Mouse (Mus musculus): ENCODE measurements around the gene Psd. TPM values are rescaled to one million over a fixed set of nuclear protein-coding genes. Genes with fewer than 3 reads are reported as not detected.

Gene Psd
- polyA plus RNA-seq, 1 experiment from 2014 or later, result 5.0 TPM

DNA sequence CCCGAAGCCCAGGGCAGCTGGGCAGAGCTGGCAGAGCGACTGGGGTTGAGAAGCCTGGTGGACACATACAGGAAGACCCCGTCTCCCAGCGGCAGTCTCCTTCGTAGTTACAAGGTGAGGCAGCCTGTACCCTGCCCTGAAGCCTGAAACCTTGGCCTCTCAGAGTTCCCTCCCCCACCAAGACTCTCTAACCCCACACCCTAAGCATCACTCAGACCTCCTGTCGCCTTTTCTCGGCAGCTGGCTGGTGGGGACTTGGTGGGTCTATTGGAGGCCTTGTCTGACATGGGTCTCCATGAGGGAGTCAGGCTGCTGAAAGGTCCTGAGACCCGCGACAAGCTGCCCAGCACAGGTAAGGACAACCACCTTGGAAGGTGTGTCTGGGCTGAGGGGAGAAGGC is 15.6 kb downstream of the Psd start:
- H3K27ac ChIP-seq (replicated peaks), result no peak overlapping the region
- H3K4me3 ChIP-seq (replicated peaks), result no peak overlapping the region
- H3K9ac ChIP-seq, result no peak overlapping the region
- H3K4me2 ChIP-seq, result no peak overlapping the region
- WGBS (ENCODE audit: insufficient replicate concordance), result 90% methylated on average over 9 of the region's 9 CpGs
- ATAC-seq (ENCODE audit: insufficient read depth), result no peak
- H3K27me3 ChIP-seq, result peaks cover 59% of the 10 kb centered on the region
- no peaks in the 10 kb centered on the region for H3K9me3 ChIP-seq (replicated peaks)
- H3K4me1 ChIP-seq (replicated peaks), result peaks cover 64% of the 10 kb centered on the region
- peaks cover 22% of the 10 kb centered on the region for H3K36me3 ChIP-seq (replicated peaks)

DNA sequence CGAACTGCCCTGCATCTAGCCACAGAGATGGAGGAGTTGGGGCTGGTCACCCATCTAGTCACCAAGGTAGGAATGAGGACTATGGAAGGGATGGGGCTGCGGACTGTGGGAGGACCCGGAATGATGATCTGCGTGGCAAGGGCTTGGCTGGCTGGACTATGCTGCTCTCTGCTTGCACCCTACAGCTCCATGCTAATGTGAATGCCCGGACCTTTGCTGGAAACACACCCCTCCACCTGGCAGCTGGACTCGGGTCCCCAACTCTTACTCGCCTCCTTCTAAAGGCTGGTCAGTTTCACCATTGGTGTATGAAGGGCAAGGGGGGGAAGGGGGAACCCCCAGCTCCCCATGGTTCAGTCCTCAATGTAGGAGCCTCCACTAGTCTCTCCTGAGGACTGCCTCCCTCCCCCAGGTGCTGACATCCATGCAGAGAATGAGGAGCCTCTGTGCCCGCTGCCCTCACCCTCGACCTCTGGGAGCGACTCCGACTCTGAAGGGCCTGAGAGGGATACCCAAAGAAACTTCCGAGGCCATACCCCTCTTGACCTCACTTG is 16.6 kb downstream of the Psd start:
- 86% methylated on average over 12 of the region's 12 CpGs for WGBS (ENCODE audit: insufficient replicate concordance)
- no peak overlapping the region for H3K4me3 ChIP-seq (replicated peaks)
- no peak for ATAC-seq (ENCODE audit: insufficient read depth)
- peaks cover 63% of the 10 kb centered on the region for H3K4me1 ChIP-seq (replicated peaks)
- H3K36me3 ChIP-seq (replicated peaks), result peaks cover 22% of the 10 kb centered on the region
- H3K4me2 ChIP-seq, result no peak overlapping the region
- peaks cover 49% of the 10 kb centered on the region for H3K27me3 ChIP-seq
- no peak overlapping the region for H3K27ac ChIP-seq (replicated peaks)
- no peaks in the 10 kb centered on the region for H3K9me3 ChIP-seq (replicated peaks)
- no peak overlapping the region for H3K9ac ChIP-seq

- no peaks in the 10 kb centered on the region for H3K9me3 ChIP-seq (replicated peaks)
- no peak overlapping the region for H3K27ac ChIP-seq (replicated peaks)
- H3K9ac ChIP-seq, result peak overlapping the region; percentile 47; the same call in 1 of the 2 replicates
- WGBS (ENCODE audit: insufficient replicate concordance), result 74% methylated on average over 21 of the region's 21 CpGs
- no peak for ATAC-seq (ENCODE audit: insufficient read depth)
- H3K4me1 ChIP-seq (replicated peaks), result peaks cover 62% of the 10 kb centered on the region
- no peak overlapping the region for H3K4me3 ChIP-seq (replicated peaks)
- H3K36me3 ChIP-seq (replicated peaks), result peaks cover 22% of the 10 kb centered on the region
- no peak overlapping the region; the same call in 1 of the 2 replicates for H3K4me2 ChIP-seq
- peaks cover 43% of the 10 kb centered on the region for H3K27me3 ChIP-seq
Observed at GRCm38 (mm10) chr19:46309651-46310305, 17.2 kb downstream of the Psd start.

DNA sequence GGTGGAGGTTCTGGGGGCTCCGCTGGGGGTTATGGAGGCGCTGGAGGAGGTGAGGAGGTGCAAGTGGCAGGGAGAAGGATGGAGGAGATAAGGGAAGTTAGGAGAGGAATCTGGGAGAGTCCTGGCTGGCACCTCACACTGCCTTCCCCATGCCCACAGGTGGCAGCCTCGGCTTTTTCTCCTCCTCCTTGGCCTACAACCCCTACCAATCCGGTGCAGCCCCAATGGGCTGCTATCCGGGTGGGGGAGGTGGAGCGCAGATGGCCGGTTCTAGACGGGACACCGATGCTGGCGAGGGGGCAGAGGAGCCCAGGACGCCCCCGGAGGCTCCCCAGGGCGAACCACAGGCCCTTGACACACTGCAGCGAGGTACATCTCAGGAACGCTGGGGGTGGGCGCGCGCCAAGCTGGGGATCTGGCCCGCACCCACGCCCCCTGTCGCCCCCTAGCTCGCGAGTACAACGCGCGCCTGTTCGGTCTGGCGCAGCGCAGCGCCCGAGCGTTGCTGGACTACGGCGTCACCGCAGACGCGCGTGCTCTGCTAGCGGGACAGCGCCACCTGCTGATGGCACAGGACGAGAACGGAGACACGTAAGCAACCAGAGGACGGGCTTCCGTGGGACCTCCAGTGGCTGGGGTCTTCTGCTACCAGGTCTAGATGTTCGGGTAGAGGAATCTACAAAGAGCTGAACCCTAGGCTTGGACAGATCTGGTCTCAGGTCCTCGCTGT is 18.1 kb downstream of the Psd start:
- H3K4me3 ChIP-seq (replicated peaks), result peak overlapping the region; percentile 53
- H3K9me3 ChIP-seq (replicated peaks), result no peaks in the 10 kb centered on the region
- H3K36me3 ChIP-seq (replicated peaks), result peaks cover 22% of the 10 kb centered on the region
- H3K4me2 ChIP-seq, result peak overlapping the region; percentile 90
- H3K27ac ChIP-seq (replicated peaks), result no peak overlapping the region; the same call in 1 of the 2 replicates
- peaks cover 62% of the 10 kb centered on the region for H3K4me1 ChIP-seq (replicated peaks)
- H3K9ac ChIP-seq, result peak overlapping the region; percentile 47
- ATAC-seq (ENCODE audit: insufficient read depth), result no peak
- peaks cover 34% of the 10 kb centered on the region for H3K27me3 ChIP-seq
- 3% methylated on average over 46 of the region's 47 CpGs for WGBS (ENCODE audit: insufficient replicate concordance)

GRCm38 (mm10) chr19:46308303-46308702 is 18.7 kb downstream of the Psd start:
- Histone ChIP-seq H3K9me3 (replicated peaks) (no peaks in the 10 kb centered on the region), H3K4me1 (replicated peaks) (peaks cover 61% of the 10 kb centered on the region), H3K27me3 (peaks cover 29% of the 10 kb centered on the region), H3K4me3 (replicated peaks) (peak overlapping the region; percentile 53; the same call in 1 of the 2 replicates), H3K36me3 (replicated peaks) (peaks cover 22% of the 10 kb centered on the region), H3K27ac (replicated peaks) (no peak overlapping the region), H3K4me2 (peak overlapping the region; percentile 90), H3K9ac (no peak overlapping the region)
- ATAC-seq (ENCODE audit: insufficient read depth), result no peak
- WGBS (ENCODE audit: insufficient replicate concordance), result 67% methylated on average over 16 of the region's 16 CpGs

GRCm38 (mm10) chr19:46307781-46308180 is 19.2 kb downstream of the Psd start:
- Histone ChIP-seq H3K4me3 (replicated peaks) (no peak overlapping the region), H3K27ac (replicated peaks) (no peak overlapping the region), H3K36me3 (replicated peaks) (peaks cover 22% of the 10 kb centered on the region), H3K4me2 (no peak overlapping the region), H3K9me3 (replicated peaks) (no peaks in the 10 kb centered on the region), H3K27me3 (peaks cover 24% of the 10 kb centered on the region), H3K9ac (no peak overlapping the region), H3K4me1 (replicated peaks) (peaks cover 56% of the 10 kb centered on the region)
- 82% methylated on average over 16 of the region's 16 CpGs for WGBS (ENCODE audit: insufficient replicate concordance)
- no peak for ATAC-seq (ENCODE audit: insufficient read depth)

DNA sequence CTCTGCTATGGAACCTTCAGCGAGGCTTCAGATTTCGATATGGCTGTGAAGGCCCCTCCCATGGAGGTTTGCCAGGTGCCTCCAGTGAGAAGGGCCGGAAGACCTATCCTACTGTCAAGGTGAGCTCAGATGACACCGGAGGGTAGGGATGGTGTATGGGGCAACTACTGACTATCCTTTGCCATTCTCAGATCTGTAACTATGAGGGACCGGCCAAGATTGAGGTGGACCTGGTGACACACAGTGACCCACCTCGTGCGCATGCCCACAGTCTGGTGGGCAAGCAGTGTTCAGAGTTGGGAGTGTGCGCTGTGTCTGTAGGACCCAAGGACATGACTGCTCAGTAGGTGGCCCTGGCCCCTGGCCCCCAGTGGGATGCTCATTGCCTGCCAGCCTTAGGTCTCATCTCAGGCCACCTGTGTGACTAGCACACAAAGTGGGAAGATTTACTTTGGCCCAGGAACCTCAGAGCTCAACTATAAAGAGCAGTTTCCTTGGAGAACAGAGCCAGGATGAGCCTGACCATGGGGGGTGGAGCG is 20.1 kb downstream of the Psd start:
- H3K4me1 ChIP-seq (replicated peaks), result peaks cover 48% of the 10 kb centered on the region
- peaks cover 20% of the 10 kb centered on the region for H3K36me3 ChIP-seq (replicated peaks)
- ATAC-seq (ENCODE audit: insufficient read depth), result no peak
- H3K4me2 ChIP-seq, result no peak overlapping the region
- H3K4me3 ChIP-seq (replicated peaks), result no peak overlapping the region
- peaks cover 26% of the 10 kb centered on the region for H3K27me3 ChIP-seq
- H3K27ac ChIP-seq (replicated peaks), result no peak overlapping the region
- no peaks in the 10 kb centered on the region for H3K9me3 ChIP-seq (replicated peaks)
- WGBS (ENCODE audit: insufficient replicate concordance), result 86% methylated on average over 9 of the region's 9 CpGs
- H3K9ac ChIP-seq, result no peak overlapping the region

GRCm38 (mm10) chr19:46306268-46306610 is 20.7 kb downstream of the Psd start:
- Histone ChIP-seq H3K27ac (replicated peaks) (peak overlapping the region; percentile 85), H3K27me3 (peaks cover 30% of the 10 kb centered on the region), H3K9ac (peak overlapping the region; percentile 78; the same call in 1 of the 2 replicates), H3K4me1 (replicated peaks) (peaks cover 47% of the 10 kb centered on the region), H3K4me2 (peak overlapping the region; percentile 97), H3K4me3 (replicated peaks) (peak overlapping the region; percentile 77), H3K36me3 (replicated peaks) (peaks cover 14% of the 10 kb centered on the region), H3K9me3 (replicated peaks) (no peaks in the 10 kb centered on the region)
- WGBS (ENCODE audit: insufficient replicate concordance), result 63% methylated on average over 5 of the region's 5 CpGs
- ATAC-seq (ENCODE audit: insufficient read depth), result no peak

- Histone ChIP-seq H3K9me3 (replicated peaks) (no peaks in the 10 kb centered on the region), H3K27me3 (peaks cover 33% of the 10 kb centered on the region), H3K4me3 (replicated peaks) (peak overlapping the region; percentile 77), H3K9ac (peak overlapping the region; percentile 78), H3K4me1 (replicated peaks) (peaks cover 47% of the 10 kb centered on the region), H3K4me2 (peak overlapping the region; percentile 97), H3K36me3 (replicated peaks) (peaks cover 9% of the 10 kb centered on the region; the same call in 1 of the 2 replicates), H3K27ac (replicated peaks) (peak overlapping the region; percentile 85)
- WGBS (ENCODE audit: insufficient replicate concordance), result under 1% methylated on average over 42 of the region's 43 CpGs
- ATAC-seq (ENCODE audit: insufficient read depth), result peak; percentile 70
Observed at GRCm38 (mm10) chr19:46305432-46306267, 21.3 kb downstream of the Psd start.

DNA sequence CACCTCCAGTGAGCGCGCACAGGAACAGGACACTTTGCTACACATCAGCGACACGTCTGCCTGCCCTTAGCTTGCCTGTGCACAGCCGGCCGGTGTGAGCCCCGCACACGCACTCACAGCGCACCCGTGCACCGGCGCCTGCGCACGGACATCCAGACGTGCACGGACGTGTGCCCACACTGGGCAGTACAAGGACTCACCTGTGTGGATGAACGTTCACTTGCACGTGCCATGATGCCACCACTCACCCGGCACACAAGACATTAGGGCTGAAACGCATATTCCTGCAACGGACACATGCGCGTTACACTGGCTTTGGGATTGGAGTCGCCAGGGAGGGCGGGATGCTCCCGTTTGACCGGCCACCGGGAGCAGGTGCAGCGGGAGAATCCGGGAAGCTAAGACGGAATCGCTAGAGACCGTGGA is 22.0 kb downstream of the Psd start:
- peaks cover 40% of the 10 kb centered on the region for H3K27me3 ChIP-seq
- H3K4me3 ChIP-seq (replicated peaks), result peak overlapping the region; percentile 77
- peak overlapping the region; percentile 78 for H3K9ac ChIP-seq
- peaks cover 6% of the 10 kb centered on the region; the same call in 1 of the 2 replicates for H3K36me3 ChIP-seq (replicated peaks)
- WGBS (ENCODE audit: insufficient replicate concordance), result under 1% methylated on average over 34 of the region's 34 CpGs
- H3K4me1 ChIP-seq (replicated peaks), result peaks cover 47% of the 10 kb centered on the region
- H3K4me2 ChIP-seq, result peak overlapping the region; percentile 97
- H3K27ac ChIP-seq (replicated peaks), result peak overlapping the region; percentile 85
- ATAC-seq (ENCODE audit: insufficient read depth), result peak; percentile 35
- no peaks in the 10 kb centered on the region for H3K9me3 ChIP-seq (replicated peaks)

All from liver, embryonic 15.5 days (tissue).